Mouse (Mus musculus): ENCODE data around the gene Astn2. TPM values are rescaled to one million over a fixed set of nuclear protein-coding genes. Genes with fewer than 3 reads are reported as not detected.

Gene Astn2
- polyA plus RNA-seq, 1 experiment: not detected

DNA sequence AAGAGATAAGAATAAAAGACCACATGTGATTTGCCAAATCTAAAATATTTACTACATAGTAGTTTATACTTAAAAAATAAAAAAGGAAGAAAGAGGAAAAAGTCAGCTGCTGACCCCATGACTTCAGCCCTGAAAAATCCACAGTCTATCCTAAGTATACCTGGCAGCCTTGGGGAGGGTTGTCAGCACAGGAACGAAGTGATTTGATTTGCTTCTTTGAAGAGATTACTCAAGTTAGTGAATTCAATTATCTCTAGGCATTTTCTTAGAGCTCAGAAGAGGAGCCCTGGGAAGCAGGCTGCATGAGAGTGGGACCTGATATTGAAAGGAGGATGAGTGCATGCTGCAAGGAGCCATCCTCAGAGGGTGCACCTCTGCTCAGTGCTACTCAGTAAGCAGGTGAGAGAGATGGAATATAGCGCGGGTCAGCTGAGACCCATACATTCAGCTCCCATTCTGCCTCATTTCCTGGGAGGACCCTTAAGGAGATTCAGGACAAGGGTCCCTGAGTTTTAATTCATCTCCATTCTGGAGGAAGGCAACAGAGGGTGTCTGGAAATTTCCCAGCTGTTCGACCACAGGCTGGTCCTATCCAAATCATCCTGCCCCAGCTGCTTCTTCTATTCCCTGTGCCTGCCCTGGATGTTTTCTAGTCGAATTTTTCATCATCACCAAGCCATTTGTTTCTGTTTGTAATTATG is 646.1 kb downstream of the Astn2 start:
- no peak overlapping the region for H3K4me3 ChIP-seq (ENCODE audit: insufficient read depth, low read length)

DNA sequence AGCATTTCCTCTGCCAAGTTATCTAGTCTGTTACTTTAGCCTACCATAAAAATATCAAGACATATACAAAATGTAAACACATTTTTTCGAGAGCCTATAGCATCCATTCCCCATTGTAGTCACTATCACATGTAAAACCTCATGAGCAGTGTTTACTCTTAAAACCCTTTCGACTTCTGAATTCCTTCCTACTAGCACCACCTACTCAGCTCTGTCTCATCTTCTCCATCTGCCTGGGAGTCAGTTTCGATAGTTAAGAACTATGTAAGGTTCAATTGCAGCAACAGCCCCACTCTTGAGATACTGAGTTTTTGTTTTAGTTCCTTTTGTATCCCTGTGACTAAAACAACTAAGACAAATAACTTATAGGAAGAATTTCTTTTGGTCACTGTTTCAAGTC is 651.5 kb downstream of the Astn2 start:
- H3K4me1 ChIP-seq (ENCODE audit: control insufficient read depth, insufficient read depth, low read length): no peaks in the 10 kb centered on the region
- TF ChIP-seq POLR2A (IDR thresholded peaks at IDR 0.05; ENCODE audit: borderline replicate concordance, low read depth, low read length): no peak
- TF ChIP-seq CTCF (IDR thresholded peaks at IDR 0.05; ENCODE audit: low read depth, low read length): no peak
- no peak overlapping the region for H3K27ac ChIP-seq (ENCODE audit: insufficient read depth, low read depth, low read length)
- H3K4me3 ChIP-seq (ENCODE audit: insufficient read depth, low read length): no peak overlapping the region

More for the DNA sequence above, 646.1 kb downstream of the Astn2 start:
- H3K4me1 ChIP-seq (ENCODE audit: control insufficient read depth, insufficient read depth, low read length): no peaks in the 10 kb centered on the region
- TF ChIP-seq CTCF (IDR thresholded peaks at IDR 0.05; ENCODE audit: low read depth, low read length) (no peak), POLR2A (IDR thresholded peaks at IDR 0.05; ENCODE audit: borderline replicate concordance, low read depth, low read length) (no peak)
- H3K27ac ChIP-seq (ENCODE audit: insufficient read depth, low read depth, low read length): no peak overlapping the region

DNA sequence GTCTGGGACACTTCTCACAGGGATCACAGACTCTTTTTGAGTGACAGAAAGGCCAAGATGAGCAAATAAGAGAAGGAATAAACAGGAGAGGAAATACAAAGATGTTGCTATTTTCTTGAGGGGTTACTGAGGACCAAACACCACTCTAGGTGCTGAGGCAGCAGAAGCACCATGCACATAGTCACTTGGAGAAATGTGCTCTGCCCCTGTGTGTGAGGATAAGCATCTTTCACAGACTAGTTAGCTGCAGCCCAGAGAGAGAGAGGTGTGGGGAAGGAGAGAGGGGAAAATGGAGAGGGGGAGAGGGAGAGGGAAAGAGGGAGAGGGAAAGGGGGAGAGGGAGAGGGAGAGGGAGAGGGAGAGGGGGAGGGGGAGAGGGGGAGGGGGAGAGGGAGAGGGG is 659.6 kb downstream of the Astn2 start:
- Histone ChIP-seq H3K4me1 (ENCODE audit: control insufficient read depth, insufficient read depth, low read length) (no peaks in the 10 kb centered on the region), H3K4me3 (ENCODE audit: insufficient read depth, low read length) (no peak overlapping the region), H3K27ac (ENCODE audit: insufficient read depth, low read depth, low read length) (no peak overlapping the region)
- TF ChIP-seq CTCF (IDR thresholded peaks at IDR 0.05; ENCODE audit: low read depth, low read length): no peak
- no peak for TF ChIP-seq POLR2A (IDR thresholded peaks at IDR 0.05; ENCODE audit: borderline replicate concordance, low read depth, low read length)

DNA sequence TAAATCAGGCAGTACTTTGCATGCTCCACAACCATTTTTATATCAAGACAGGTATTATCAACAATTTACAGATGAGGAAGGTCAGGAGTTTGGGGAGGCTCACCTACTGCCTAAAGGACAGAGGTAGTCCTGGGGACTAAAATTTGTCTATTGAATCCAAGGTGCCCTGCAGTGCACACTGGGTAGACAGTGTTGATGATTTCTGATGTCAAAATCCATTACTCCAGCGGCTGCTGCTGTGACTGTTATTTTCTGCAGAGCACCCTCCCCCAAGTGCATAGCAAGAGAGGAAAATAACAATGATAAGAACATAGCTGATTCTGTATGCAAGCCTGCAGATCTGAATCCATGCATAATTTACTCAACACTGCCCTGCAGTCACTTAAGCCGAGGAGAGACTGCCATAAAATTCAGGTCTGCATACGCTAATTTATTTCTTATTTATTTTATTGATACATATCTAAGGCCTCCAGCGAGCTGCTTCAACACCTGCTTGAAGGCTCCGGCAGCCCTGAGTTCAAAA is 660.3 kb downstream of the Astn2 start:
- TF ChIP-seq POLR2A (IDR thresholded peaks at IDR 0.05; ENCODE audit: borderline replicate concordance, low read depth, low read length): no peak
- TF ChIP-seq CTCF (IDR thresholded peaks at IDR 0.05; ENCODE audit: low read depth, low read length): no peak

DNA sequence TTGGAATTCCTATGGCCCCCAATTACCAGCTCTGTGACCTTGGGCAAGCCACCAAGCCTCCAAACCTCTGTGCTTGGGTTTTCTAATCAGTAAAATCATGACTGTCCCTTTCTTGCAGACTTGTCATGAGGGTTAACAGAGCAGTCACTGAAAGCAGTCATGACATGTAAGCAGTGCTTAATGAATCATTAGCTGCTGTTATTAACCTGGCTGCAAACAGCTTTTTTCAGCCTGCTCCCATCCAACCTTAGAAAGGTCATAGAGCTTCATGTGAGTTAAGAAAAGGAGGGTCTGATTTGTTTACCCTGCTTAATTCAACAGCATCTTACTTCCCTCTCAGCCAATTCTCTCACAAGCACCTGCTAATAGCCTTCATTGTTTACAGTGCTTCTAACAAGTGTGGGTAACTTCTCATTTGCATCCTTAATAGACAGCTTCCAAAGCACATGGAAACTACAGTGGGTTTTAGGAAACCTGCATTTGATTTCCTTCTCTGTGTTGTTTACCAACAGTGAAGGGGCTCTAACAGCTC is 661.2 kb downstream of the Astn2 start:
- Histone ChIP-seq H3K4me3 (ENCODE audit: insufficient read depth, low read length) (no peak overlapping the region), H3K27ac (ENCODE audit: insufficient read depth, low read depth, low read length) (no peak overlapping the region), H3K4me1 (ENCODE audit: control insufficient read depth, insufficient read depth, low read length) (no peaks in the 10 kb centered on the region)
- TF ChIP-seq POLR2A (IDR thresholded peaks at IDR 0.05; ENCODE audit: borderline replicate concordance, low read depth, low read length): no peak
- no peak for TF ChIP-seq CTCF (IDR thresholded peaks at IDR 0.05; ENCODE audit: low read depth, low read length)

More for the DNA sequence above, 660.3 kb downstream of the Astn2 start:
- H3K4me3 ChIP-seq (ENCODE audit: insufficient read depth, low read length): no peak overlapping the region
- no peaks in the 10 kb centered on the region for H3K4me1 ChIP-seq (ENCODE audit: control insufficient read depth, insufficient read depth, low read length)
- no peak overlapping the region for H3K27ac ChIP-seq (ENCODE audit: insufficient read depth, low read depth, low read length)

DNA sequence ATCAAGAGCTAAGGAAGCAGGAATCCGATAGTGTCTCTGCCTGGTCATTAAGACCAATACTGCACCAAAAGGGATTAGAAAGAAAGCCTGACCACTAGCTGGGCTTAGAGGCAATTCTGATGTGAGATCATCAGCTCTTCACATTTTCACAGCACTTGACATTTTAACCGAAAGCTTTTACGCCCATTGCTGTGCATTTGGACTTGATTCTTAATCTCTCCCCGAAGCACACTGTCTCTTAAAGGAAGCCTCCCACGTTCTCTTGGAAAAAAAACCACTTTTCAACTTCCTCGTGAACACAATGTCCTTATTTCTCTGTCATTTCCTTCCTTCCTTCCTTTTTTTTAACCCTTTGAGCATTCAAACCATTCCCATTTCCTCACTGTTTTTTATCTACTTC is 680.0 kb downstream of the Astn2 start:
- Histone ChIP-seq H3K27ac (ENCODE audit: insufficient read depth, low read depth, low read length) (no peak overlapping the region), H3K4me1 (ENCODE audit: control insufficient read depth, insufficient read depth, low read length) (no peaks in the 10 kb centered on the region), H3K4me3 (ENCODE audit: insufficient read depth, low read length) (no peak overlapping the region)
- TF ChIP-seq POLR2A (IDR thresholded peaks at IDR 0.05; ENCODE audit: borderline replicate concordance, low read depth, low read length): no peak
- no peak for TF ChIP-seq CTCF (IDR thresholded peaks at IDR 0.05; ENCODE audit: low read depth, low read length)

DNA sequence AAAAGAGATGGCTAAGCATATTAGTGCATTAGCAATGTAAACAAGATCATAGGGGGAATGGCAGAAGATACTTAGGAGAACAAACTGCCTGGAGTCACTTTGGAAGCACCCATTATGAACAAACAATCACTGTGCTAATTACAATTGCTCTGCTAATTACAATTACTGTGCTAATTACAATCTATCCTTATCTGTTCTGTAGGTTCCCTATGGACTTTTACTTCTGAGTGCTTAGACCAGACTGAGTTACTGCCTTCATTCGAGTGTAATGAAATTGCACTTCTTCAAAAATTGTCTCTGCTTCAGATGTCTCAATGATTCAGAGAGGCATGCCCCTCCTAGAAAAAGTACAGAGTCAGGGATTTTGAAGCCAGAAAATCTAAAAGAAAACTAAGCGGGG is 684.8 kb downstream of the Astn2 start:
- H3K27ac ChIP-seq (ENCODE audit: insufficient read depth, low read depth, low read length): no peak overlapping the region
- TF ChIP-seq CTCF (IDR thresholded peaks at IDR 0.05; ENCODE audit: low read depth, low read length) (no peak), POLR2A (IDR thresholded peaks at IDR 0.05; ENCODE audit: borderline replicate concordance, low read depth, low read length) (no peak)
- no peaks in the 10 kb centered on the region for H3K4me1 ChIP-seq (ENCODE audit: control insufficient read depth, insufficient read depth, low read length)
- no peak overlapping the region for H3K4me3 ChIP-seq (ENCODE audit: insufficient read depth, low read length)

DNA sequence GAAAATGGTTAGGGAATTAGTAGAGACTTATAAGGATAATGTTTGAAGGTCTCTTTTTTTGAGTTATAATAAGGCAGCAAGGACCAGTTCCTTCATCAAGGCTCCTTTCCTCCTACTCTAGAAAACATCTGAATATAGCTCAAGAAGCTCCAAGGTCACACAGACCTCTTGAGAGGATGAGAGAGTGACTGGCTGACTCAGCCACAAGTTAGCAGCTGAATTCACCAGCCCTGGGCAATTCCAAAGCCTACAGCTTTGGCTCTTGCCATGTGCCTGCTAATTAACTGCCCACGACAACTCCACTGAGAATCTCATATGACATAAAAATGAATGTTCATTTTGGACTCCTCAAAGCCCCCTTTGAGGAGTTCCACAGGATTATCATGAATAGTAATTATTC is 686.5 kb downstream of the Astn2 start:
- no peak overlapping the region for H3K27ac ChIP-seq (ENCODE audit: insufficient read depth, low read depth, low read length)

DNA sequence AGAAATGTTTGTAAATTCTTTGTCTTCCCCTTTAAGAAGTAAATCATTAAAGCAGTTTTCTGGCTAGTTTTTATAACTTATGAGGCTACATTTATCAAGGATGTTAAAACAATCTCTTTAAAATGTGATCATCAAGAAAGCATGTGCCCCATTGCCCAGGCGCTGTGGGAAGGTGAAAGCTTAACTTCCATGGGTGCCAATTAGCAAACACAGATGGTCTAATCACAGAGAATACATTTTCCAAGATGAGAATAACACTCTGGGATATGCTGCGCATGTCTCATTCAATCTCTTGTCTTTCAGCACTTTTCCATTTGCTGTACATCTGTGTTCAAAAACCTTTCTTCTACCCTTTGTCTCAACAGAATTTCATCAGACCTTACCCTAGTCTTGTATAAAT is 688.3 kb downstream of the Astn2 start:
- Histone ChIP-seq H3K4me3 (ENCODE audit: insufficient read depth, low read length) (no peak overlapping the region), H3K4me1 (ENCODE audit: control insufficient read depth, insufficient read depth, low read length) (no peaks in the 10 kb centered on the region), H3K27ac (ENCODE audit: insufficient read depth, low read depth, low read length) (no peak overlapping the region)
- TF ChIP-seq CTCF (IDR thresholded peaks at IDR 0.05; ENCODE audit: low read depth, low read length): no peak
- no peak for TF ChIP-seq POLR2A (IDR thresholded peaks at IDR 0.05; ENCODE audit: borderline replicate concordance, low read depth, low read length)

More for the DNA sequence above, 686.5 kb downstream of the Astn2 start:
- no peaks in the 10 kb centered on the region for H3K4me1 ChIP-seq (ENCODE audit: control insufficient read depth, insufficient read depth, low read length)
- TF ChIP-seq CTCF (IDR thresholded peaks at IDR 0.05; ENCODE audit: low read depth, low read length) (no peak), POLR2A (IDR thresholded peaks at IDR 0.05; ENCODE audit: borderline replicate concordance, low read depth, low read length) (no peak)
- H3K4me3 ChIP-seq (ENCODE audit: insufficient read depth, low read length): no peak overlapping the region

DNA sequence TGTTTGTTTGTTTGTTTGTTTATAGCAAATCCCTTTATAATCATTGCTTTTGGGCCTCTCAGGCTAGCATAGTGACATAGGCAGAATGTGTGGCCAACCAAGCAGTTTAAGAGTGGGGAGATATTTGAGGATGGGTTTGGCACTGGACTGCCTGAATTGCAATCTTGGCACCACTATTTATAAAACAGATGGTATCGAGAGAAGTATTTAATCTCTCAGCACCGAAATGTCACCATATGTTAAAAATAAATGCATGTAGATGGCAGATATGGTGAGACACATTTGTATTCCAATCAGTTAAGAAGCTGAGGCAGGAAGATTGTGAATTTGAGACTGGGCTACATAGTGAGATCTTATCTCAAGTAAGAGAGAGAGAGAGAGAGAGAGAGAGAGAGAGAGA is 692.7 kb downstream of the Astn2 start:
- TF ChIP-seq POLR2A (IDR thresholded peaks at IDR 0.05; ENCODE audit: borderline replicate concordance, low read depth, low read length): no peak
- no peak for TF ChIP-seq CTCF (IDR thresholded peaks at IDR 0.05; ENCODE audit: low read depth, low read length)
- Histone ChIP-seq H3K4me3 (ENCODE audit: insufficient read depth, low read length) (no peak overlapping the region), H3K4me1 (ENCODE audit: control insufficient read depth, insufficient read depth, low read length) (no peaks in the 10 kb centered on the region), H3K27ac (ENCODE audit: insufficient read depth, low read depth, low read length) (no peak overlapping the region)
